Mouse (Mus musculus): ENCODE results near the gene Klhdc7b.

Klhdc7b gene

GRCm38 (mm10) chr15:89374801-89375534 lies 9.7 kb upstream of the Klhdc7b start:
- no peak for DNase-seq (ENCODE audit: low read depth)

- DNase-seq (ENCODE audit: low read depth) = no peak
Observed at GRCm38 (mm10) chr15:89376040-89376439, 8.7 kb upstream of the Klhdc7b start.

GRCm38 (mm10) chr15:89376957-89377356 lies 7.8 kb upstream of the Klhdc7b start, which contains the start of gene Tymp:
TSS of gene Tymp (minus strand) at chr15:89377039.
- no peak for DNase-seq (ENCODE audit: low read depth)

GRCm38 (mm10) chr15:89377362-89377761 lies 7.4 kb upstream of the Klhdc7b start:
- DNase-seq (ENCODE audit: low read depth) = no peak

DNA sequence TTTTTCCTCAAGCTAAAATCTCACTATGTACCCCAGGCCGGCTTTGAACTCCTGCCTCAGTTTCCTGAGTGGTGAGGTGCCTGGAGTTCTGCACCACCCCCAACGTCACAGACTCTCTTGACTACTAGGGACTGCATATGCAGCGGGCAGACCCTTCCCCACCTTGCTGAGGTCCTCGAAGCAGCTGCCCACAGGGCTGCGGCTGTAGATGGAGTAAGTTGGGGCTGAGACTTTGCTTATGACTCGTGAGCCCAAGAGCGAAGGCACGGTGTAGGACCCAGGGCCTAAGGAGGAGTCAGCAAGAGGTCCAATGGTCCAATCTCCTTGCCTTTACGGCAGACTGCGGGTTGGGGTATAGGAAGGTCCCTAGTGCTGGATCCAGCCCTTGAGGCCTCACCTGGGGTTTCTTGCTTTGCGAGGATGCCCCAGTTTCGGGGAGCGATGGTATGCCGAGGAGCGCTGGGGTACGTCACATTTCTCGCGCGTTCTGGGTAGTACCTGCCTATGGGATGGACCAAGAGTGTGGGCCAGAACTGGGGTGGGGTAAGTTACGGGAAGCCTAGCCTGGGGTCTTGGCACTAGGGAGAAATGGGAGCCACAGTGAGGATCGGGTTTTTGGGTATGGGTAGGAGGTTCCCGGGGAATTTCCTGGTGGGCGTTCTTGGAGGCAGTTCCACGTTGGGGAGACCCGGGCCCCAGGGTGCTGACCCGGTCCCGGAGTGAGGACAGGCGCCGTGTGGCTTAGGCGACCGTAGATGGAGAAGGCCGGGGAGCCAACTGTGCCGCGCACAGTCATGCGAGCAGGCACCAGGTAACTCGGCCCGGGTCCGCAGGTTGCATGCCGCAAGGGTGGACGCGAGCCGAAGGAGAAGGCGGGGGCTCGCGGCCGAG lies 6.5 kb upstream of the Klhdc7b start:
- DNase-seq (ENCODE audit: low read depth) = peak; percentile 28

DNA sequence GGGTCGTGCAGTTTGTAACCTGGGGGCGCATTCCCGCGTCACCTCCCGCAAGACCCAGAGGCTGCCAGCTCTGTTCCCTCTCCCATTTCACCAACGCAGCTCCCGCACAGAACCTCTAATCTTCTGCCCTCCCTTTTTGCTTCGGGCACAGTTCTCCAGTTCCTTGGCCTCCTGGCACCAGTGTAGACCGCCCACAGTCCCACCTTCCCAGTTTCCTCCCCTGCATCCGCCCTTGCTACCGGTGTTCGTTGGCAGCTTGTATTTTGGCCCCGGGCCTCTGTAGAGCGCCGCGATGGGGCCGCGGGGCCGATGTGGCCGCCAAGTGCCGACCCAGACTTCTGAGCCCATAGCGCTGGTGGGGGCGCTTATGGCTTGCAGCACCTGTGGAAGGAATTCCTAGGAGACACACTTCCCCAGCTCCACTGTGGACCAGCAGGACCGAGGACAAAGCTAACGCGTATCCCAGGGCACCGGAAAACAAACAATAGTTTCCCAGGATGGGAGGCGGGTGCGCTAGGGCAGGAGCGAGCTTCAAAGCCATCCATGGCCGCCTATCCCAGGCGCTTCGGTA lies 5.8 kb upstream of the Klhdc7b start, which contains the start of gene Odf3b:
Gene Odf3b (minus strand): TSS at position 452 of the 571 bp plus-strand sequence.
- peak; percentile 37 for DNase-seq (ENCODE audit: low read depth)

DNA sequence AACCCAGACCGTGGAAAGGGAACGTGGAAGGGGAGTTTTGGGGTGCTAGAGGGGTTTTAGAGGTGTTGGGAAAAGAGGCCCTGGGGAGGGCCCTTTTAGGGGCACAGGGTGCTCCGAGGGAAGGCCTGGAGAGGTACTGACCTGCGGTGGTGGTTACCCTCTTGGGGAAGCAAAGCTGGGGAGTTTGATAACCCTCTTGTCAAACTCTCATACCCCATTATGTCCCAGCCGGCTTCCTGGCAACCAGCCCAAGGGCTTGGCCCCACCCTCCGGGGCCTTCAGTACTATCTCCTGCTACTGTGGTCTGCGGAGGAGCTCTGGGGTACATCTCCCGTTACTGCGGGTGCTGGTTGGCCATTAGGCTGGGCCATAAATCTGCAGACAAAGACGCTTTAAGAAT lies 5.3 kb upstream of the Klhdc7b start:
- DNase-seq (ENCODE audit: low read depth) = no peak

- peak; percentile 50 for DNase-seq (ENCODE audit: low read depth)
Observed at GRCm38 (mm10) chr15:89387127-89387526, 2.4 kb downstream of the Klhdc7b start.

DNA sequence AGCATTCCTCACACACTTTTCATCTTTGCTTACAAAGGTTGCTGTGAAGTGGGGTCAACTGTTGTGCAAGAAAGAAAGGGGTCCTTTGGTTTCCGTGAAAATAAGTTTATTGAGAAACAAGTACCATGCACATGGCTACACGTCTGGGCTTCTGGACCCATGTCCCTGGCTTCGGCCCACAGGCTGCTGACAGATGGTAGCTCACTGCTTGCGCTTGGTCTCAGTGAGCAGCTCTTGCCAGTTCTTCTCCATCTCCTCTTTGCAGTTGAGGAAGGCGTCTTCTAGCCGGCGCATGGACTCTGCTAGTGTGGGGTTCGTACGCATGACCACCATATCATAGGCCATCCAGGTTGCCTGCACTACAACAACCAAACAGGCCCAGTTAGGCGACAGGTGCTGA lies 5.4 kb downstream of the Klhdc7b start:
- no peak for DNase-seq (ENCODE audit: low read depth)

GRCm38 (mm10) chr15:89396883-89397282 lies 12.2 kb downstream of the Klhdc7b start:
- DNase-seq (ENCODE audit: low read depth) = no peak

DNA sequence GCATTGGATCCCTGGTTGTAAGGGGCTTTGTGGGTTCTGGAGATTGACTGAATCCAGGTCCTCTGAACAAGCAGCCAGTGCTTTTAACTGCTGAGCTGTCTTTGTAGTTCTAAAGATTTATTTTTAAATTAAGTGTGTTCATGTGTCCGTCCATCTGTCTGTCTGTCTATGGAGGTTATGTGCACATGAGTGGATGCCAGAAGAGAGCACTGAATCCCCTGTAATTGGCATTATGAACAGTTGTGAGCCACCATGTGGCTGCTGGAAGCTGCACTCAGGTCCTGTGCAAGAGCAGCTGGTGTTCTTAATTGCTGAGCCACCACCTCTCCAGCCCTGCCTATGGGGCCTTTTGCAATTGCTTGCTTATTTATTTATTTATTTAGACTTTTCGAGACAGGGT lies 13.4 kb downstream of the Klhdc7b start:
- no peak for DNase-seq (ENCODE audit: low read depth)

DNA sequence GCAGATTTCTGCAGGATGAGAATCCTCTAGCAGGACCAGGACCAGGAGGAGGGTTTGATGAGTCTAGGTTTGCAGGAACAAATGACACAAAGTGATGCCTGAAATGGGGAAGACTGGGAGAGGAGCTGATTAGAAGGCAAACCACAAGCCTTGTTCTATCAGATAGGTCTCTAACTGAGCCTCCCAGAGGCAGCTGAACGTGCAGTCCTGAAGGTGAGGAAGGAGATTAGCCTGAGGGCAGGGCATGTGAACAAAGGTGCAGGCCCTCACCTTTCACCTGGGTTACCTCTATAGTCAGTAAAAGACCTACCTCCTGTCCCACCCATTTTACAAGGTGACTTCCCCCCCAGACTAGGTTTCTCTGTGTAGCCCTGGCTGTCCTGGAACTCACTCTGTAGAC lies 15.0 kb downstream of the Klhdc7b start:
- DNase-seq (ENCODE audit: low read depth) = no peak

DNA sequence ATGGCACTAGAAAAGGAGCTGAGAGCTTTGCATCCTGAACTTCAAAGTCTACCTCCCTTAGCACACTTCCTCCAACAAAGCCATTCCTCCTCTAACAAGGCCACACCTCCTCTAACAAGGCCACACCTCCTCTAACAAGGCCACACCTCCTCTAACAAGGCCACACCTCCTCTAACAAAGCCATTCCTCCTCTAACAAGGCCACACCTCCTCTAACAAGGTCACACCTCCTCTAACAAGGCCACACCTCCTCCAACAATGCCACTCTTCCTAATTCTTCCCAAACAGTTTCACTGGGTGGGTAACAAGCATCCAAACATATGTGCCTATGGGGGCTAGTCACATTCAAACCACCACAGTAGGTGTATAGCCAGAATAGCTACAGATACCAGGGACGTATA lies 17.8 kb downstream of the Klhdc7b start:
- DNase-seq (ENCODE audit: low read depth) = no peak

- DNase-seq (ENCODE audit: low read depth) = no peak
Observed at GRCm38 (mm10) chr15:89404831-89405623, 20.3 kb downstream of the Klhdc7b start.

GRCm38 (mm10) chr15:89406691-89407090 lies 22.0 kb downstream of the Klhdc7b start:
- DNase-seq (ENCODE audit: low read depth) = no peak

GRCm38 (mm10) chr15:89410118-89410517 lies 25.4 kb downstream of the Klhdc7b start, which contains the start of gene Syce3:
TSS of gene Syce3 (minus strand) at chr15:89410503.
- no peak for DNase-seq (ENCODE audit: low read depth)

GRCm38 (mm10) chr15:89415282-89415681 lies 30.6 kb downstream of the Klhdc7b start:
- no peak for DNase-seq (ENCODE audit: low read depth)

- DNase-seq (ENCODE audit: low read depth) = no peak
Observed at GRCm38 (mm10) chr15:89421938-89422337, 37.2 kb downstream of the Klhdc7b start.

DNA sequence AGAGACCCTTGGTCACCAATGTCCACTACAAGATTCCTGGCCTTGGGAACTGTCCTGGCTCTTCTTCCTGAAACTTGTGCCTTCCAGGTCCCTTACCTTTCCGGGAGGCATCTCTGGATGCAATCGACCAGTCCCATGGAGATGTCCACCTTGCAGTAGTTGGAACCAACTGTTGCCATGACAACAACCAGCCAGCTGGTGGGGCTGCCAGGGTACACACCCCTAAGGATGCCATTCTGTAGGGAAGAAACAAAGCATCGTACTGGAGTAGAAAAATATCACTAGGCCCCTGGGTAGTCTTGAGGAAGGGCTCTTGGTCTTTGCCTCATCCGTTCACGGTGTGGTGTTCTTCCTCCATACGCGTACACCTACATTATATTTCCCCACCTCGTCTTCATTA lies 39.9 kb downstream of the Klhdc7b start:
- no peak for DNase-seq (ENCODE audit: low read depth)

GRCm38 (mm10) chr15:89425711-89426121 lies 41.0 kb downstream of the Klhdc7b start, which contains the start of gene Cpt1b:
TSS of gene Cpt1b (minus strand) at chr15:89425863.
- no peak for DNase-seq (ENCODE audit: low read depth)

GRCm38 (mm10) chr15:89426716-89427115 lies 42.0 kb downstream of the Klhdc7b start:
- DNase-seq (ENCODE audit: low read depth) = no peak

All from naive thymus-derived CD4-positive, alpha-beta T cell, adult 2 months (primary cell).